Comparison of ENCODE assay signal across 9 mouse cellular contexts in the genomic region with DNA sequence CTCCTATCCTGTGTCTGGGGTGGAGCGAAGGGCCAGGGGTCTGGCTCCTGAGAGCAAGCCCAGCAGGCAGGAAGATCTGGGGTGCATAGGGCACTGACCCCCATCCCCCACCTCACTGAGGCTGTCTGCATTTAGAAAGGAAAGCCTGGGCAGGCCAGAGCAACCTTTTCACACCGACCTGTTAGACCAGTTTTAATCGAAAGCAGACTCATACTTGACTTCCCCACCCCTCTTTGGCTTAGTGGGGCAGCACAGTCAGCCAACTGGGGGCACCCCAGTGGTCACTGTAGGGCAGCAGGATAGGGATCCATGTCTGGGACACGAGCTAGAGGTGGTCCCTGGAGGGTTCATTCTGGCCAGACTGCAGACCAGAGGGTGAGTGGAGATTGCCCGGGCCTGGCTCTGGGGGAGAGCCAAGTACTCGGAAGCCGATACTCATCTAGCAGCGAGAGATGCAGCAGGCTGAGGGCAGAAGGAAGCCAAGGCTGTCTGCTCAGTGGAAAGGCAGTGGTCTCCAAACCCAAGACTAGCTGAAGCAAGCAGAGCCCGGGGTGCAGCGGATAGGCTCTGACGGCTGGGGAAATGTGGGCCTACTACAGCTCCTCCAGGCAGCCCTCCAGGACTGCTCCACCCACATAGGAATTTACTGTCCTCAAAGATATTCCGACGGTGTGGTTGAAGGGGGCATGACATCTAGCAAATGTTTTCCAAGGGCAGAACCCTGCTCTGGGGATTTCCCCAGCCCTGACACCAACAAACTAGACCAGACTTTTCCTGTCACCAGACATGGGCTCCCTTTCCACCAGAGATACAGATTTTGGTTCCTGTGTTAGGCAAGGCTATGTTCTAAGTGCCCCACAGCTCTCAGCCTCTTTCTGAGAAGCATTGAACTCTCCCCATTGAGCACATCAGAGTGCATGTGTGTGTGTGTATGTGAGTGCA. TPM values are rescaled to one million over a fixed set of nuclear protein-coding genes. Genes with fewer than 3 reads are reported as not detected.
A peak's percentile ranks its signal among the peaks of the same experiment; 100 is the strongest.
DNase-seq lines count a peak whose midpoint lies in the region; ATAC-seq and TF ChIP-seq lines count a peak whose summit lies in the region.
"Had no signal": no experiment of that assay in that cellular context is flagged by ENCODE, and none has a peak within 500 bp of the region (broad histone marks: within the 10 kb centered on the region; RNA-seq: fewer than 3 reads in every experiment).

No protein-coding gene starts in this region.

- no peaks in the 10 kb centered on the region for H3K9me3 ChIP-seq in lung, embryonic 14.5 days (ENCODE audit: low read depth, low read length)
- H3K9me3 ChIP-seq: midbrain, embryonic 12.5 days had no signal

- 44% methylated on average over 13 of the region's 13 CpGs for WGBS in lung, embryonic 14.5 days

- H3K9ac ChIP-seq in lung, embryonic 14.5 days = no peak overlapping the region
- H3K9ac ChIP-seq: midbrain, embryonic 12.5 days had no signal

- DNase-seq in urinary bladder, adult 18-20 months (ENCODE audit: low spot score in 2 of 2) = peak; percentile 64 to 69
- DNase-seq in urinary bladder, postnatal 10 days (ENCODE audit: low spot score) = no peak
- peak; percentile 94 for DNase-seq in induced T-regulatory cell, adult 2 months (ENCODE audit: low read depth)
- DNase-seq in lung, embryonic 14.5 days = peak; percentile 66
- no peak for DNase-seq in ovary, postnatal 36 days (ENCODE audit: low spot score)
- no peak for DNase-seq in spleen, postnatal 14 days (ENCODE audit: low spot score in 2 of 2)
- DNase-seq in adrenal gland, adult 2 months = no peak
- no peak for DNase-seq in cerebellum, postnatal 25 days

- H3K4me1 ChIP-seq in lung, embryonic 14.5 days (ENCODE audit: insufficient read depth) = peaks cover 11% of the 10 kb centered on the region; the same call in 1 of the 2 replicates
- H3K4me1 ChIP-seq: midbrain, embryonic 12.5 days had no signal

- TF ChIP-seq CTCF in lung, embryonic 14.5 days (IDR thresholded peaks at IDR 0.05; ENCODE audit: low read depth) = no peak

- H3K27me3 ChIP-seq in lung, embryonic 14.5 days (ENCODE audit: insufficient read depth, low read length) = no peaks in the 10 kb centered on the region
- H3K27me3 ChIP-seq: midbrain, embryonic 12.5 days had no signal

- H3K36me3 ChIP-seq in lung, embryonic 14.5 days (ENCODE audit: insufficient read depth) = peaks cover 13% of the 10 kb centered on the region

- ATAC-seq in lung, embryonic 14.5 days (ENCODE audit: insufficient read depth) = 0 out of 2 replicates have a peak, but pooled peaks have one; percentile 12

- peak overlapping the region; percentile 81 for H3K27ac ChIP-seq in lung, embryonic 14.5 days (ENCODE audit: low read depth)
- H3K27ac ChIP-seq: midbrain, embryonic 12.5 days had no signal

- H3K4me3 ChIP-seq in lung, embryonic 14.5 days (ENCODE audit: low read depth, low read length) = no peak overlapping the region
- H3K4me3 ChIP-seq: midbrain, embryonic 12.5 days had no signal

- no peak overlapping the region for H3K4me2 ChIP-seq in lung, embryonic 14.5 days
- H3K4me2 ChIP-seq: midbrain, embryonic 12.5 days had no signal

RNA-seq across cellular contexts. Expression of gene Cish, which starts 10.0 kb away (rescaled TPM):
- 8.5 and 9.2 TPM in 2 replicates for polyA plus RNA-seq in lung, embryonic 14.5 days (2014; fragmentation: Nextera tagmentation; extraction: Ambion mirVana)
- 10 to 100 TPM; 13.9 to 18.6 TPM for total RNA-seq in adrenal gland, adult 2 months (2021)
- 33.3 and 34.8 TPM in 2 replicates for polyA plus RNA-seq in adrenal gland, adult 2 months (2012; rRNA removed)

RNA-seq across cellular contexts. Expression of gene Mapkapk3, which starts 16.2 kb away (rescaled TPM):
- 7.8 and 8.3 TPM in 2 replicates for polyA plus RNA-seq in lung, embryonic 14.5 days (2014; fragmentation: Nextera tagmentation; extraction: Ambion mirVana)
- 10 to 100 TPM; 27.9 to 69.9 TPM for total RNA-seq in adrenal gland, adult 2 months (2021)
- polyA plus RNA-seq in adrenal gland, adult 2 months (2012; rRNA removed) = 30.9 and 41.7 TPM in 2 replicates

RNA-seq across cellular contexts. Expression of gene Hemk1, which starts 32.3 kb away (rescaled TPM):
- 9.8 and 11.3 TPM in 2 replicates for polyA plus RNA-seq in lung, embryonic 14.5 days (2014; fragmentation: Nextera tagmentation; extraction: Ambion mirVana)
- total RNA-seq in adrenal gland, adult 2 months (2021) = 10 to 100 TPM; 17.5 to 17.7 TPM
- 23.5 and 25.5 TPM in 2 replicates for polyA plus RNA-seq in adrenal gland, adult 2 months (2012; rRNA removed)

RNA-seq across cellular contexts. Expression of gene 6430571L13Rik, which starts 34.5 kb away (rescaled TPM):
- polyA plus RNA-seq in lung, embryonic 14.5 days (2014; fragmentation: Nextera tagmentation; extraction: Ambion mirVana) = 0.27 and 0.28 TPM in 2 replicates
- 1 to 10 TPM in 1 of 2 experiments, under 1 TPM in 1; 0.69 to 1.9 TPM for total RNA-seq in adrenal gland, adult 2 months (2021)
- polyA plus RNA-seq in adrenal gland, adult 2 months (2012; rRNA removed) = 1.3 and 1.4 TPM in 2 replicates

Comparison
In these comparisons a context has a peak if more than half of its experiments do, and no peak if none do; other contexts are left out.
1. DNase-seq: peak in urinary bladder, adult 18-20 months (2 of 2), induced T-regulatory cell, adult 2 months (single experiment) and lung, embryonic 14.5 days (single experiment); none in urinary bladder, postnatal 10 days (single experiment), ovary, postnatal 36 days (single experiment), spleen, postnatal 14 days (0 of 2), adrenal gland, adult 2 months (single experiment) and cerebellum, postnatal 25 days (0 of 2).